Mouse (Mus musculus): ENCODE measurements around the gene Mak. TPM values are rescaled to one million over a fixed set of nuclear protein-coding genes. Genes with fewer than 3 reads are reported as not detected.

The Mak gene
- total and polyA plus RNA-seq, 2 experiments from 2014 or later: 0.05 TPM; not detected in 1

DNA sequence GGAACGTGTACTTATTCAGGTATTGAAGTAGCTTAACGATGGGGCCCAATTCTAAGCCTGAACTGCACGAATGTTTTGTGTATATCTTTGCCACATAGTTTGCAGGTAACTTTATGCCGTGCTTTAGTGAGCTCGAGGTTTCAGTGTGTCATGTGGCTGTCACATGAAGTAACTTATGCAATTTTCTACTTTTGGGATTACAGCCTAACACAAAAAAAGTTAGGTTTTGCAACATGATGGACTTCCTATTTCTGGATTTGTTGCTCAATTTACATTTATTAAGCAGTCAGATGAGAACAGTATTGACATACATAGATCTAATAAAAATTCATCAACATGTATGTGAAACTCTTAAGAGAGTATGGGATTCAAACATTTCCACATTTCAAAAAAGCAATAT, 5.7 kb downstream of the Mak start:
- WGBS: 73% methylated on average over 5 of the region's 5 CpGs
- no peaks in the 10 kb centered on the region for H3K4me1 ChIP-seq (ENCODE audit: control insufficient read depth, insufficient read depth)
- no peak for DNase-seq (ENCODE audit: low spot score)
- H3K36me3 ChIP-seq (replicated peaks; ENCODE audit: control insufficient read depth, insufficient read depth, low read length): no peaks in the 10 kb centered on the region
- ATAC-seq (ENCODE audit: insufficient read depth, low read depth): no peak
- no peak overlapping the region for H3K4me3 ChIP-seq (ENCODE audit: low read depth, low read length)
- no peak overlapping the region for H3K4me2 ChIP-seq (ENCODE audit: low read depth, low read length)
- no peaks in the 10 kb centered on the region for H3K9me3 ChIP-seq (replicated peaks; ENCODE audit: control insufficient read depth, low read length)
- H3K27me3 ChIP-seq (ENCODE audit: control insufficient read depth, insufficient read depth, low read length): peaks cover 14% of the 10 kb centered on the region
- H3K27ac ChIP-seq (ENCODE audit: low read depth): no peak overlapping the region
- no peak for TF ChIP-seq EP300 (IDR thresholded peaks at IDR 0.05; ENCODE audit: low read depth)
- TF ChIP-seq CTCF (IDR thresholded peaks at IDR 0.05; ENCODE audit: low read depth): no peak
- no peak overlapping the region for H3K9ac ChIP-seq (replicated peaks; ENCODE audit: low read depth, low read length)

DNA sequence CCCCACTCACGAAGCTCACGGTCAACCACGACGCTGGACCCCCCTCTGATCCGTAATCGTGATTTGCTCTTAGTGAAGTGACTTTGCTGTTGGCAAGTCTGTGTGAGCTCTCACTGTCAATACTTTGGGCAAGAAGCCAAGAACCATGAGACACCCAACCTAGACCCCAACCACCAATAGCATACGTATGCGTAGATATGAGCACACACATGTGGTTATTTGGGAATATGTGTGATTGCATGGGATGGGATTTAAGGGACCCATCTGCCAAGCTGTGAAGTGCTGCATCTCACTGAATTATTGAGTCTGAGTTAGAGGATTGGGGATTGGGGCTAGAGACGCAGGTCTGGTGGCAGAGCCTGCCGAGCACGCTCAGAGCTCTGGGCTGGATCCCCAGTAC, 7.9 kb downstream of the Mak start:
- no peak overlapping the region for H3K27ac ChIP-seq (ENCODE audit: low read depth)
- H3K9me3 ChIP-seq (replicated peaks; ENCODE audit: control insufficient read depth, low read length): no peaks in the 10 kb centered on the region
- TF ChIP-seq CTCF (IDR thresholded peaks at IDR 0.05; ENCODE audit: low read depth): no peak
- no peak for TF ChIP-seq EP300 (IDR thresholded peaks at IDR 0.05; ENCODE audit: low read depth)
- 81% methylated on average over 11 of the region's 11 CpGs for WGBS
- DNase-seq (ENCODE audit: low spot score) (no peak), ATAC-seq (ENCODE audit: insufficient read depth, low read depth) (no peak)
- no peaks in the 10 kb centered on the region for H3K36me3 ChIP-seq (replicated peaks; ENCODE audit: control insufficient read depth, insufficient read depth, low read length)
- no peak overlapping the region for H3K4me3 ChIP-seq (ENCODE audit: low read depth, low read length)
- no peaks in the 10 kb centered on the region for H3K4me1 ChIP-seq (ENCODE audit: control insufficient read depth, insufficient read depth)
- no peak overlapping the region for H3K9ac ChIP-seq (replicated peaks; ENCODE audit: low read depth, low read length)
- H3K4me2 ChIP-seq (ENCODE audit: low read depth, low read length): no peak overlapping the region
- H3K27me3 ChIP-seq (ENCODE audit: control insufficient read depth, insufficient read depth, low read length): no peaks in the 10 kb centered on the region

DNA sequence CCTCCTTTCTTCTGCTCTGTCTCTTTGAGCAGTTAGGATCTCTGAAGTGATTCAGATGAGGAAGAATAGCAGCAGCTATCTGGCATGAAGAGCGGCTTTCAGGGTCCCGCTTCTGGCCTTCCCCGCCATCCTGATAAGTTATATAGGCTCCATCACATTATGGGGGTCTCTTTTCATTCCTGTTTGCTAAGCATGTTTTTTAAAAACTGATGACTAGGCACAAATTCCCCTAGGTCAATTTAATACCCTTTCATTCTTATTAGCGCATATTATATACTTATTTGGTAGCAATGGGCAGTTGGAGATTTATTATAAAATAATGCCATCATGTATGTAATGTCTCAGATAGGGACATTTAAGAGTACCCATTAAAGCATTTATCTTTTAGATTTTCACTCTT, 11.9 kb downstream of the Mak start:
- TF ChIP-seq EP300 (IDR thresholded peaks at IDR 0.05; ENCODE audit: low read depth): no peak
- 89% methylated on average over 4 of the region's 4 CpGs for WGBS

DNA sequence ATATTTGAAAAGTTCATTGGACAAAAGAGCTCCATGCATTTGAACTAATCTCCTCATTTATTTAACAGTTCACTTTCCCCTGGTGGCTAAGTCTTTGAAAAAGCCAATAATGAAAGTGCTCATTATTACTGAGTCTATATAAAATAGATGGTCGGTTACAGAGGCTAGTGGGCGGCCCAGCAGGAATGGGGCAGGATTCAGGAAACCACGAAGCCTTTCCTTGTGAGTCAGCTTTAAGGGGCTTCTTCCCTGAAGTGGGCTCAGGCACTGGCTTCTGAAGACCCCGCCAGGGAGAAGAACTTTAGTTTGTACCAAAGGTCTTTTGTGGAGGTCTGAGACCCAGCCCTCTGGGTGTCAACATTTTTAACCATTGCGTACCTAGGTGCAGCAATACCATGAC, 27.5 kb downstream of the Mak start:
- no peaks in the 10 kb centered on the region for H3K9me3 ChIP-seq (replicated peaks; ENCODE audit: control insufficient read depth, low read length)
- ATAC-seq (ENCODE audit: insufficient read depth, low read depth): no peak
- H3K9ac ChIP-seq (replicated peaks; ENCODE audit: low read depth, low read length): no peak overlapping the region

More for the DNA sequence above, 11.9 kb downstream of the Mak start:
- no peaks in the 10 kb centered on the region for H3K9me3 ChIP-seq (replicated peaks; ENCODE audit: control insufficient read depth, low read length)
- no peak overlapping the region for H3K27ac ChIP-seq (ENCODE audit: low read depth)
- no peaks in the 10 kb centered on the region for H3K27me3 ChIP-seq (ENCODE audit: control insufficient read depth, insufficient read depth, low read length)
- no peaks in the 10 kb centered on the region for H3K36me3 ChIP-seq (replicated peaks; ENCODE audit: control insufficient read depth, insufficient read depth, low read length)
- ATAC-seq (ENCODE audit: insufficient read depth, low read depth) (no peak), DNase-seq (ENCODE audit: low spot score) (no peak)
- no peak overlapping the region for H3K4me3 ChIP-seq (ENCODE audit: low read depth, low read length)
- H3K4me1 ChIP-seq (ENCODE audit: control insufficient read depth, insufficient read depth): no peaks in the 10 kb centered on the region
- no peak overlapping the region for H3K4me2 ChIP-seq (ENCODE audit: low read depth, low read length)
- no peak overlapping the region for H3K9ac ChIP-seq (replicated peaks; ENCODE audit: low read depth, low read length)

DNA sequence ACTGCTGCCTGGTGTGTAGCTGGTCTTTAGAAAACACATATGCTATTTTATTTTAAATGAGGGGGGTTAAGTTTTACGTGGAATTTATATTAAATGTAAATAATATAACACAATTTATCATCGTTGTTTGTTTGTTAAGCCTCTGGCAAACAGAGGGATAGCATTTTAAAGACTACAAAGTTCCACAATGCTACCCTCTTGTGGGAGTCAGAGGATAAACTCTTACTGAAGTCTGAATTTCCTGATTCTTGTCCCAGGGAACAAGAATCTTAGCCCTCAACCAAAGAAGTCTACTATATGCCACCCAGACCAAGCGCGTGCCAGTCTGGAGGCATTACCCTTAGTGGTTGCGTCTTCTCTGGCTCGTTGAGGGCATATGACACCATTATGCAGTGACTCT, 32.2 kb downstream of the Mak start:
- Histone ChIP-seq H3K9ac (replicated peaks; ENCODE audit: low read depth, low read length) (no peak overlapping the region), H3K9me3 (replicated peaks; ENCODE audit: control insufficient read depth, low read length) (no peaks in the 10 kb centered on the region), H3K4me1 (ENCODE audit: control insufficient read depth, insufficient read depth) (no peaks in the 10 kb centered on the region), H3K27ac (ENCODE audit: low read depth) (no peak overlapping the region), H3K4me3 (ENCODE audit: low read depth, low read length) (no peak overlapping the region), H3K36me3 (replicated peaks; ENCODE audit: control insufficient read depth, insufficient read depth, low read length) (no peaks in the 10 kb centered on the region), H3K4me2 (ENCODE audit: low read depth, low read length) (no peak overlapping the region), H3K27me3 (ENCODE audit: control insufficient read depth, insufficient read depth, low read length) (no peaks in the 10 kb centered on the region)
- no peak for DNase-seq (ENCODE audit: low spot score)
- TF ChIP-seq EP300 (IDR thresholded peaks at IDR 0.05; ENCODE audit: low read depth) (no peak), CTCF (IDR thresholded peaks at IDR 0.05; ENCODE audit: low read depth) (no peak)
- WGBS: 77% methylated on average over 6 of the region's 6 CpGs
- no peak for ATAC-seq (ENCODE audit: insufficient read depth, low read depth)

More for the DNA sequence above, 27.5 kb downstream of the Mak start:
- Histone ChIP-seq H3K4me3 (ENCODE audit: low read depth, low read length) (no peak overlapping the region), H3K27ac (ENCODE audit: low read depth) (no peak overlapping the region), H3K4me1 (ENCODE audit: control insufficient read depth, insufficient read depth) (no peaks in the 10 kb centered on the region), H3K27me3 (ENCODE audit: control insufficient read depth, insufficient read depth, low read length) (no peaks in the 10 kb centered on the region), H3K36me3 (replicated peaks; ENCODE audit: control insufficient read depth, insufficient read depth, low read length) (no peaks in the 10 kb centered on the region), H3K4me2 (ENCODE audit: low read depth, low read length) (no peak overlapping the region)
- no peak for DNase-seq (ENCODE audit: low spot score)
- TF ChIP-seq CTCF (IDR thresholded peaks at IDR 0.05; ENCODE audit: low read depth): no peak
- no peak for TF ChIP-seq EP300 (IDR thresholded peaks at IDR 0.05; ENCODE audit: low read depth)
- 72% methylated on average over 5 of the region's 5 CpGs for WGBS

DNA sequence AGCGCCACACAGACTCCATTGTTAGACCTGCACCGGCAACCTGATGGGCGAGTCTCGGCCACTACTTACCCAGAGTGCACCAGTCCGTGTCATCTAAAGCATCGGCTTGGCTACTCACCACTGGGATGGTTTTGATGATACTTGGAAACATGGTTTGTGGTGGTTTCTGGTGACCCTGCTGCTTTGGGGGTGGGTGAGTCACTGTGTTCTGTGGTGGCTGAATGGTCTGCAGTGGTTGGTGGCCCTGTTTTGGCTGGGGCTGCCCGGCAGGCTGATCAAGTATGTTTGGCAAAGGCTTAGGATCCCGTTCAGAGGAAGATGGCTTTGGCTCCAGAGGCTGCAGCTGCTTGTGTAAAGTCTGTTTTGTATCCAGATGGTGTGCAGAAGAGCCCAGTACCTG, 33.6 kb downstream of the Mak start:
- Histone ChIP-seq H3K4me2 (ENCODE audit: low read depth, low read length) (no peak overlapping the region), H3K36me3 (replicated peaks; ENCODE audit: control insufficient read depth, insufficient read depth, low read length) (no peaks in the 10 kb centered on the region), H3K9ac (replicated peaks; ENCODE audit: low read depth, low read length) (no peak overlapping the region), H3K4me3 (ENCODE audit: low read depth, low read length) (no peak overlapping the region), H3K27ac (ENCODE audit: low read depth) (no peak overlapping the region), H3K4me1 (ENCODE audit: control insufficient read depth, insufficient read depth) (no peaks in the 10 kb centered on the region), H3K9me3 (replicated peaks; ENCODE audit: control insufficient read depth, low read length) (no peaks in the 10 kb centered on the region), H3K27me3 (ENCODE audit: control insufficient read depth, insufficient read depth, low read length) (no peaks in the 10 kb centered on the region)
- WGBS: 84% methylated on average over 8 of the region's 8 CpGs
- no peak for DNase-seq (ENCODE audit: low spot score)
- ATAC-seq (ENCODE audit: insufficient read depth, low read depth): no peak
- TF ChIP-seq EP300 (IDR thresholded peaks at IDR 0.05; ENCODE audit: low read depth) (no peak), CTCF (IDR thresholded peaks at IDR 0.05; ENCODE audit: low read depth) (no peak)

Measured in heart, postnatal 0 days (tissue).